Mouse (Mus musculus) intestine, embryonic 16.5 days (tissue): Measurements from ENCODE around the gene Arhgdig. TPM values are rescaled to one million over a fixed set of nuclear protein-coding genes. Genes with fewer than 3 reads are reported as not detected.

Experiments used
- ATAC-seq: fragments of 200-750 bp; cut with Nextera tagmentation; 2 replicates; pipeline ENCODE4 v1.8.0; 2017; ENCODE audit warnings: moderate TSS enrichment, moderate library complexity
- H3K27ac ChIP-seq: fragments of 300-500 bp; sonication (generic); 2 replicates; pipeline ENCODE4 v1.5.1; 2014; ENCODE audit warnings: mild to moderate bottlenecking, low read length
- H3K27me3 ChIP-seq: fragments of 300-500 bp; sonication (generic); replicated peaks from 2 replicates; pipeline ENCODE4 v1.6.1; 2014; ENCODE audit warnings: low read length, control low read depth, mixed read lengths; ENCODE audit not compliant: control insufficient read depth, insufficient read depth
- H3K36me3 ChIP-seq: fragments of 300-500 bp; sonication (generic); 2 replicates; pipeline ENCODE4 v1.6.1; 2014; ENCODE audit warnings: low read length, control low read depth; ENCODE audit not compliant: control insufficient read depth, insufficient read depth
- H3K4me1 ChIP-seq: fragments of 300-500 bp; sonication (generic); 2 replicates; pipeline ENCODE4 v1.6.1; 2014; ENCODE audit warnings: low read length, control low read depth, mixed read lengths; ENCODE audit not compliant: control insufficient read depth, insufficient read depth
- H3K4me2 ChIP-seq: fragments of 300-500 bp; sonication (generic); 2 replicates; pipeline ENCODE4 v1.6.1; 2014; ENCODE audit warnings: low read depth, low read length, control low read depth
- H3K4me3 ChIP-seq: fragments of 300-500 bp; sonication (generic); 2 replicates; pipeline ENCODE4 v1.5.1; 2014; ENCODE audit warnings: mild to moderate bottlenecking, low read length
- H3K9ac ChIP-seq: fragments of 300-500 bp; sonication (generic); 2 replicates; pipeline ENCODE4 v1.6.1; 2014; ENCODE audit warnings: low read depth, low read length
- H3K9me3 ChIP-seq: fragments of 300-500 bp; sonication (generic); 2 replicates; pipeline ENCODE4 v1.6.1; 2016; ENCODE audit warnings: low read length, control low read depth; ENCODE audit not compliant: control insufficient read depth
- WGBS: fragments of 180-500 bp; shearing (Covaris S2); extraction: QIAGEN DNeasy Blood & Tissue Kit; methylation state at CpG from one replicate; pipeline ENCODE4 v1.1.7; 2014; 5-methylcytosine and 5-hydroxymethylcytosine counted together
- polyA plus RNA-seq: library from polyadenylated mRNA; unstranded; fragments of >200 nt; fragmentation: Nextera tagmentation; extraction: Ambion mirVana; gene quantifications from 2 replicates; pipeline ENCODE4 v1.2.1, GENCODE M21; 2015

Arhgdig gene
- polyA plus RNA-seq, 1 experiment from 2014 or later, result 14.8 TPM

GRCm38 (mm10) chr17:26221508-26221907, 13.9 kb upstream of the Arhgdig start:
- H3K27me3 ChIP-seq, result no peaks in the 10 kb centered on the region
- H3K9ac ChIP-seq, result no peak overlapping the region
- 55% methylated on average over 2 of the region's 2 CpGs for WGBS
- no peak overlapping the region for H3K27ac ChIP-seq
- H3K36me3 ChIP-seq, result no peaks in the 10 kb centered on the region
- H3K9me3 ChIP-seq, result no peaks in the 10 kb centered on the region
- H3K4me1 ChIP-seq, result peaks cover 9% of the 10 kb centered on the region; the same call in 1 of the 2 replicates
- H3K4me2 ChIP-seq, result no peak overlapping the region
- H3K4me3 ChIP-seq, result no peak overlapping the region
- peak; percentile 56 for ATAC-seq

- peak; percentile 75 for ATAC-seq
Observed at GRCm38 (mm10) chr17:26212681-26213080, 5.1 kb upstream of the Arhgdig start.

GRCm38 (mm10) chr17:26212241-26212640, 4.7 kb upstream of the Arhgdig start:
- WGBS, result 87% methylated on average over 7 of the region's 7 CpGs
- Histone ChIP-seq H3K4me1 (no peaks in the 10 kb centered on the region), H3K36me3 (no peaks in the 10 kb centered on the region), H3K27ac (no peak overlapping the region), H3K9ac (no peak overlapping the region), H3K27me3 (no peaks in the 10 kb centered on the region), H3K4me3 (no peak overlapping the region), H3K9me3 (no peaks in the 10 kb centered on the region), H3K4me2 (no peak overlapping the region)
- peak; percentile 55 for ATAC-seq

More at GRCm38 (mm10) chr17:26212681-26213080, 5.1 kb upstream of the Arhgdig start:
- Histone ChIP-seq H3K9ac (no peak overlapping the region), H3K27me3 (no peaks in the 10 kb centered on the region), H3K36me3 (no peaks in the 10 kb centered on the region), H3K4me1 (no peaks in the 10 kb centered on the region), H3K4me3 (no peak overlapping the region), H3K27ac (no peak overlapping the region), H3K4me2 (no peak overlapping the region), H3K9me3 (no peaks in the 10 kb centered on the region)
- WGBS, result 85% methylated on average over 11 of the region's 11 CpGs

- H3K9ac ChIP-seq, result no peak overlapping the region
- ATAC-seq, result no peak
- H3K4me1 ChIP-seq, result peaks cover 5% of the 10 kb centered on the region; the same call in 1 of the 2 replicates
- no peaks in the 10 kb centered on the region for H3K36me3 ChIP-seq
- no peak overlapping the region for H3K4me3 ChIP-seq
- H3K27me3 ChIP-seq, result peaks cover 10% of the 10 kb centered on the region; the same call in 1 of the 2 replicates
- H3K9me3 ChIP-seq, result no peaks in the 10 kb centered on the region
- WGBS, result 43% methylated on average over 1 of the region's 1 CpGs
- H3K27ac ChIP-seq, result no peak overlapping the region
- no peak overlapping the region for H3K4me2 ChIP-seq
Observed at GRCm38 (mm10) chr17:26206392-26206791, 1.2 kb downstream of the Arhgdig start.

- no peak for ATAC-seq
- Histone ChIP-seq H3K4me3 (no peak overlapping the region), H3K4me2 (no peak overlapping the region), H3K4me1 (peaks cover 15% of the 10 kb centered on the region), H3K9me3 (no peaks in the 10 kb centered on the region), H3K27me3 (peaks cover 16% of the 10 kb centered on the region; the same call in 1 of the 2 replicates), H3K27ac (no peak overlapping the region), H3K36me3 (no peaks in the 10 kb centered on the region), H3K9ac (no peak overlapping the region)
- WGBS, result 46% methylated on average over 11 of the region's 11 CpGs
Observed at GRCm38 (mm10) chr17:26204766-26205165, 2.8 kb downstream of the Arhgdig start.

- Histone ChIP-seq H3K36me3 (no peaks in the 10 kb centered on the region), H3K9me3 (no peaks in the 10 kb centered on the region), H3K9ac (peak overlapping the region; percentile 61), H3K27ac (no peak overlapping the region), H3K4me3 (peak overlapping the region; percentile 58), H3K4me2 (peak overlapping the region; percentile 94), H3K4me1 (peaks cover 15% of the 10 kb centered on the region), H3K27me3 (peaks cover 16% of the 10 kb centered on the region; the same call in 1 of the 2 replicates)
- no peak; the same call in 1 of the 2 replicates for ATAC-seq
- 1% methylated on average over 30 of the region's 30 CpGs for WGBS
Observed at GRCm38 (mm10) chr17:26203321-26203811, 4.2 kb downstream of the Arhgdig start.

GRCm38 (mm10) chr17:26202737-26203136, 4.8 kb downstream of the Arhgdig start, which contains the start of gene Rgs11:
Gene Rgs11, plus strand, starts transcription at chr17:26202951.
- H3K4me1 ChIP-seq, result peaks cover 15% of the 10 kb centered on the region
- peak within 1 kb of the TSS; percentile 61 for H3K9ac ChIP-seq
- H3K9me3 ChIP-seq, result no peaks in the 10 kb centered on the region
- 2% methylated on average over 22 of the region's 22 CpGs for WGBS
- H3K4me2 ChIP-seq, result peak within 1 kb of the TSS; percentile 94
- H3K27me3 ChIP-seq, result peaks cover 16% of the 10 kb centered on the region; the same call in 1 of the 2 replicates
- peaks cover 2% of the 10 kb centered on the region; the same call in 1 of the 2 replicates for H3K36me3 ChIP-seq
- ATAC-seq, result peak; percentile 35; the same call in 1 of the 2 replicates
- peak within 1 kb of the TSS; percentile 58 for H3K4me3 ChIP-seq
- no peak within 1 kb of the TSS for H3K27ac ChIP-seq

- Histone ChIP-seq H3K9me3 (no peaks in the 10 kb centered on the region), H3K27me3 (peaks cover 16% of the 10 kb centered on the region; the same call in 1 of the 2 replicates), H3K27ac (no peak overlapping the region), H3K4me1 (peaks cover 15% of the 10 kb centered on the region), H3K4me2 (no peak overlapping the region), H3K4me3 (no peak overlapping the region), H3K36me3 (peaks cover 2% of the 10 kb centered on the region; the same call in 1 of the 2 replicates), H3K9ac (no peak overlapping the region)
- ATAC-seq, result no peak
Observed at GRCm38 (mm10) chr17:26201998-26202397, 5.6 kb downstream of the Arhgdig start.

- H3K9me3 ChIP-seq, result no peaks in the 10 kb centered on the region
- under 1% methylated on average over 84 of the region's 92 CpGs for WGBS
- ATAC-seq, result peak; percentile 59
- H3K4me1 ChIP-seq, result peaks cover 15% of the 10 kb centered on the region
- H3K4me2 ChIP-seq, result peak overlapping the region; percentile 98
- H3K27ac ChIP-seq, result no peak overlapping the region
- H3K36me3 ChIP-seq, result peaks cover 2% of the 10 kb centered on the region; the same call in 1 of the 2 replicates
- peak overlapping the region; percentile 76 for H3K9ac ChIP-seq
- peaks cover 16% of the 10 kb centered on the region; the same call in 1 of the 2 replicates for H3K27me3 ChIP-seq
- peak overlapping the region; percentile 64 for H3K4me3 ChIP-seq
Observed at GRCm38 (mm10) chr17:26200831-26201705, 6.5 kb downstream of the Arhgdig start.
